Mouse (Mus musculus) bone marrow, adult 2 months (tissue): Measurements from ENCODE around the gene Klhl10.

ENCODE experiments used
- CTCF ChIP-seq: fragments of 200-500 bp; IDR thresholded peaks from 2 replicates; pipeline ENCODE4 v1.5.1; 2011; ENCODE audit warnings: low read length, control low read depth; ENCODE audit not compliant: control insufficient read depth, insufficient read depth
- POLR2A ChIP-seq: fragments of 200-500 bp; IDR thresholded peaks from 2 replicates; pipeline ENCODE4 v1.6.1; 2011; ENCODE audit warnings: low read depth, mild to moderate bottlenecking, control low read depth, low read length, borderline replicate concordance; ENCODE audit not compliant: control insufficient read depth

DNA sequence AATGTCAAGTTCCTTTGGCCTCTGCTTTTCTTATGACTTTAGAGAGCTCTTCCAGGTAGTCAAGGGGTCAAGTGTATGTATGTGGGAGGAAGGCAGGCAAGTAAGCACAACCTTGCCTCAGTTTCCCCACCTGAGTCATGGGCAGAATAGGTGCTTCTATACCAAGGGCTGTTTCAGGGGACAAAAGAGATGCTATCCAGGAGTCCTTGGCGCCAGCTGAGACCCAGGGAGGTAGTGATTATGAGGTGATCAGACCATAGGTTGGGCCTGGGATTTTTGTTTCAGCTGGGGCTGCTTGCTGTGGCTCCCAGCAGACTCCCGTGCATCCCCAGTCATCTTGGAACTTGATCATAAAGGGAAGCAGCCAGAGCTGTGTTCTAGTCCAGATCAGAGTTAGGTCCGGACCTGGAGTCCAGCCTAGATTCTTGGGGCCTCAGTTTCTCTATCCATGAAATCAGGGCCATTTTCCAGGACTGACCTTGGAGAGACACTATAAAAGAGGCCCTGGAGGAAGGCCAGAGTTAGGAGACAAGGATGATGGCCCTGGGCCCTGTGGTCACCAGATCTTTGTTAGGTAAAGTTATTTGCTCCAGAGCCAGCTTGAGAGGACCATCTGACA is 37.2 kb upstream of the Klhl10 start:
- TF ChIP-seq POLR2A, result no peak
- TF ChIP-seq CTCF, result no peak
